Mouse (Mus musculus) adrenal gland, postnatal 14 days (tissue): ENCODE measurements around the gene Adm. TPM values are rescaled to one million over a fixed set of nuclear protein-coding genes. Genes with fewer than 3 reads are reported as not detected.
A peak's percentile ranks its signal among the peaks of the same experiment; 100 is the strongest.

Source experiments
- DNase-seq: peaks from one replicate; pipeline ENCODE4 v3.0.0; 2021; ENCODE audit warnings: mixed read lengths
- total RNA-seq: library from RNA; stranded (reverse); gene quantifications from 2 replicates; pipeline ENCODE4 v1.2.3, GENCODE M21; 2021

The Adm gene
- total RNA-seq, 1 experiment from 2014 or later = 17.3 TPM

DNA sequence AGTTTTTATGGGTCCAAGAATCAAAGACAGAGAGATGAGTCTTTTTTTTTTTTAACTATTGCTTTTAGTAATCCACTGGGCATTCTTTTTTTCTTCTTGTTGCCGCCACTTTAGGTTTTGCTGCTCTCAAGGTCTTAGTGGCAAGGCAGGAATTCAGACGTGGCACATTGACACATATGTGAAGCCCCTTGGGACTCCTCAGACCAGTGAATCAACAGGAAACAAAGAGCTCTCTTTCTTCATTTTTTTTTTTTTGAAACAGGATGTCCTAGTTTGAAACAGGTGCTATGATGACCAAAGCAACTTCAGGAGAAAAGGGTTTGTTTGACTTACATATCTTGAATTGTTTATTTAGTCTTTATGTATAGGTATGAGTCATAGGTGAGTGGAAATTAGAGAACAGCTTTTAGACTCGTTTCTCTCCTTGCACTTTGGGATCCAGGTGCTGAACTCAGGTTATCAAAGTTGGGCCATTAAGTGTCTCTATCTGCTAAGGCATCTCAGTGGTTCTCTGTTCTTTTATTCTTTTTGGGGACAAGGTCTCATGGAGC, 31.0 kb downstream of the Adm start:
- no peak for DNase-seq

DNA sequence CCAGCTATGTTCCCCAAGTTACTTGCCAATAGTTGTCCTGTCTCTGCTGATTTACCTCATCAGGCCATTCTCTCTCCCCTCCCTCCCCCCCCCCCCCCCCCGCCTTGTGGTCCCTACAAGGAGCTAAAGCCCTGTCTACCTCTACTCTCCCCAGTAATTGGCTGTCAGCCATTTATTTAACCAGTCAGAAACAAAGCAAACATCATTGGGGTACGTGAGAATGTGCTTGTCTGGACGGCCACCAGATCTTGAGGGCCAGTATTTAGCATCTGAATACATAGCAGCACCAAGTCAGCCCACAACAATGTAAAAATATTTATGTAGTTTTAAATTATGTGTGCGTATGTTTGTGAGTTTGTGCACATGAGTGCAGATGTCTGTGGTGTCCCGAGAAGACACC, 39.1 kb downstream of the Adm start:
- DNase-seq = no peak

DNA sequence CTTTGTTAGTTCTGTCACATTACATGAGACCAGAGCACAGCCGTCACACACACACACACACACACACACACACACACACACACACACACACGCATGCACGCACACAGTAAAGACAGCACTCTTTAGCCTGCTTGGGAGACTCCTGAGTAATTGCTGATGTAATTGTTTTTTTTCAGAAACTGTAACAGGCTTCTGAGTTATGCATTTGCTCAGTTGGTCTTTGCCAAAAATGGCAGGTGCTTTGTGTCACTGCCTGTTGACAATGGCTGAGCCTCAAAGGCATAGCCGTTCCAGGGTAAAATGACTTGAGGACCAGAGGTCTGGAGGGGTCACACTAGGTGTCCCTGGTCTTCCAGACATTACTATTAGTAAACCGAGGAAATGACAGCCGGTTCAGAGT, 40.8 kb downstream of the Adm start:
- peak; percentile 44 for DNase-seq

DNA sequence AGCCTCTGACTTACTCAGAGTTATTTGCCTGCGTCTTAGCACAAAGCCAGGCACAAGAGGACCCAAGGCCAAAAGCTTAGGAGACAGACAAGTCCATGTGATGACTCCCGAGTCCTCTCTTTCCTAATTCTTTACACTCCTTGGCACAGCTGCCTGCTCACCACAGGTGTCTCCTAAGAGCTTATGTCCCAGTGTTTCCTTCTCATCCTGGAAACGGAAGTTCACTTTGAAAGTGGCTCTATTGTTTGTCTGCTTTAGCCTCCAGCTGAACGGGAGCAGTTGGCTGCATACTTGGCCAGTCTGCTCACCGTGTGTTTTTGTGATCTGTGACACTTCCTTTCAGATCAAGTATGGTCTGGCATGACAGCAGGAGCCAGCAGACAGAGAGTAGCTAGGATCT, 41.3 kb downstream of the Adm start:
- DNase-seq = peak; percentile 33

DNA sequence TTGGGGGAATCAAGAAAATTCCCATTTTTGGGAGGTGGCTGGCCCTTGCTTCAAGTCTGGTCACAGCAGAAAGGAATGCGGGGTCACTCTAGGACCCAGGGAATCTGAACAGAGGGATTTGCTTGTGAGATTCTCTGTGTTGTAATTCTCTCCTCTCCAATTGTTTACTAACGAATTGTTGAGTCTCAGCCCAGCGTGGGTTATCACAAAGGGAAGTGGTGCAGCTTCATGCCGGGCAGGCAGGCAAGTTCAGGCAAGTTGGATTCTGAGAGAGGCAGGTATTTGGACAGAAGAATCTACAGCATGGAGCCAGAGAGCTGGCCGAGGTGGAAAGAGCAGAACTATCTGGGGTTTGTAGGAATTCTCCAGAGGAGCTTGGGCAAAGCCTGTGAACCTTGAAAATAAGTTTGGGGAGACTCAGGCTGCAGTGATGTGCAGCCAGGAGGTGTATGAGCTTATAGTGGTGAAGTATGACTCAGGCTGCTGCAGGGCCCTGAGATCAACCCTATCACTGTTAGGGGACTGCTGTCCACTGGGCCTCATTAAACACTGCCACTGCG, 43.7 kb downstream of the Adm start:
- no peak for DNase-seq

Other genes with a start within 250 kb of the Adm start
- gene Sbf2, start 12.7 kb upstream of the Adm start, total RNA-seq = 51.9 and 52.1 TPM in 2 replicates
- 22.9 and 32.8 TPM in 2 replicates for gene Ampd3, start 140.5 kb downstream of the Adm start, total RNA-seq
- gene Rnf141, start 216.8 kb downstream of the Adm start, total RNA-seq = 38.8 and 46.1 TPM in 2 replicates
- gene Lyve1, start 235.6 kb downstream of the Adm start, total RNA-seq = 13.2 and 18.8 TPM in 2 replicates